Mouse (Mus musculus) ovary, postnatal 14 days (tissue): ENCODE results near the gene Ssxb1.
"Not testable (repeated sequence)": the region's sequence is repeated elsewhere in the genome, so short reads cannot be mapped to it uniquely, and the experiment has no call there.

Experiments used
- DNase-seq: peaks from one replicate; pipeline ENCODE4 v3.0.0; 2022; ENCODE audit warnings: low spot score

The Ssxb1 gene

DNA sequence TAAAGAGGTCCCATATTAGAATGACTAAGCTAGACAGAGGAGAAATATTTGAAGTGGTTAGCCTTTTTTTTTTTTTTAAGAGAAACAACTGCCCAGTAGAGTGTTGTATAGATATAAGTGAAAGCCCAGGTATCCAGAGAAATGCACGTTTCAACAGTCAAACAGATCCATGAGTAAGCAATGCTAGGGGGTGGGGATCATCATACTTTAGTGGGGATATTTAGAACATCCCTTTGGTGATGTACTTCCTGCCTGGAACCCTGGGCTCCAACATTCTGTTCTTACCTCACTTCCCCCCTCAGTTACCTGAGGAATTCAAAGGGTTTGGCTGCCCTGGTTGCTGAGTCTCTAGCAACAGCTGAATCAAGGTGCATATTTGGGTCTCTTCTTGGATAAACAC is at the start of gene Ssxb1:
Gene Ssxb1, plus strand, starts transcription at position 301 of the 400 bp plus-strand sequence.
- not testable (repeated sequence) for DNase-seq

DNA sequence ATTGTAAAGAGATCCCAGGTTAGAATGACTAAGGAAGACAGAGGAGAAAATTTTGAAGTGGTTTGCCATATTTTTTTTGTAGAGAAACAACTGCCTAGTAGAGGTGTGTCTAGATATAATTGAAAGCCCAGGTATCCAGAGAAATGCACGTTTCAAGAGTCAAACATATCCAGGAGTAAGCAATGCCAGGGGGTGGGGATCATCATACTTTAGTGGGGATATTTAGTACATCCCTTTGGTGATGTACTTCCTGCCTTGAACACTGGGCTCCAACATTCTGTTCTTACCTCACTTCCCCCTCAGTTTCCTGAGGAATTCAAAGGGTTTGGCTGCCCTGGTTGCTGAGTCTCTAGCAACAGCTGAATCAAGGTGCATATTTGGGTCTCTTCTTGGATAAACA is 46.4 kb upstream of the Ssxb1 start, which contains the start of gene Ssxb9:
Gene Ssxb9, plus strand, starts transcription at position 301 of the 400 bp plus-strand sequence.
- not testable (repeated sequence) for DNase-seq

DNA sequence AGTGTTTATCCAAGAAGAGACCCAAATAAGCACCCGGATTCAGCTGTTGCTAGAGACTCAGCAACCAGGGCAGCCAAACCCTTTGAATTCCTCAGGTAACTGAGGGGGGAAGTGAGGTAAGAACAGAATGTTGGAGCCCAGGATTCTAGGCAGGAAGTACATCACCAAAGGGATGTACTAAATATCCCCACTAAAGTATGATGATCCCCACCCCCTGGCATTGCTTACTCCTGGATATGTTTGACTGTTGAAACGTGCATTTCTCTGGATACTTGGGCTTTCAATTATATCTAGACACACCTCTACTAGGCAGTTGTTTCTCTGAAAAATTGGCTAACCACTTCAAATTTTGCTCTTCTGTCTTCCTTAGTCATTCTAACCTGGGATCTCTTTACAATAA is 48.5 kb downstream of the Ssxb1 start, which contains the start of gene Ssxb2:
Gene Ssxb2, minus strand, starts transcription at position 101 of the 400 bp plus-strand sequence.
- DNase-seq: not testable (repeated sequence)
